Mouse (Mus musculus) liver, adult 2 months (tissue): ENCODE results near the gene Spata31d1b. TPM values are rescaled to one million over a fixed set of nuclear protein-coding genes. Genes with fewer than 3 reads are reported as not detected.

Experiments
- DNase-seq: peaks from one replicate; pipeline ENCODE4 v3.0.0-alpha.2; 2011; ENCODE audit warnings: low read depth, low spot score; ENCODE audit errors: extremely low read depth
- H3K27ac ChIP-seq: fragments of 200-500 bp; replicated peaks from 2 replicates; pipeline ENCODE4 v1.5.1; 2012; ENCODE audit warnings: low read depth, mild to moderate bottlenecking, control low read depth, inconsistent platforms, low read length; ENCODE audit not compliant: insufficient read depth
- H3K27me3 ChIP-seq: fragments of 200-500 bp; 2 replicates; pipeline ENCODE4 v1.6.1; 2012; ENCODE audit warnings: mild to moderate bottlenecking, moderate library complexity, low read length, inconsistent platforms; ENCODE audit not compliant: control insufficient read depth, insufficient read depth
- H3K36me3 ChIP-seq: fragments of 200-500 bp; 2 replicates; pipeline ENCODE4 v1.6.1; 2012; ENCODE audit warnings: low read length, inconsistent platforms; ENCODE audit not compliant: control insufficient read depth, insufficient read depth
- H3K4me1 ChIP-seq: fragments of 200-500 bp; 2 replicates; pipeline ENCODE4 v1.6.1; 2011; ENCODE audit warnings: low read length; ENCODE audit not compliant: control insufficient read depth, insufficient read depth
- H3K4me3 ChIP-seq: fragments of 200-500 bp; 2 replicates; pipeline ENCODE4 v1.5.1; 2011; ENCODE audit warnings: low read depth, mild to moderate bottlenecking, control low read depth, low read length, moderate library complexity; ENCODE audit not compliant: insufficient read depth
- H3K79me2 ChIP-seq: fragments of 200-500 bp; 2 replicates; pipeline ENCODE4 v1.6.1; 2012; ENCODE audit warnings: inconsistent platforms, mild to moderate bottlenecking, low read length, moderate library complexity; ENCODE audit not compliant: control insufficient read depth, insufficient read depth
- H3K9ac ChIP-seq: fragments of 200-500 bp; 2 replicates; pipeline ENCODE4 v1.6.1; 2012; ENCODE audit warnings: low read depth, mild to moderate bottlenecking, control low read depth, inconsistent platforms, low read length
- CTCF ChIP-seq: fragments of 200-500 bp; IDR thresholded peaks from 2 replicates; pipeline ENCODE4 v1.5.1; 2011; ENCODE audit warnings: low read depth, low read length, control low read depth
- POLR2A ChIP-seq: fragments of 200-500 bp; IDR thresholded peaks from 2 replicates; pipeline ENCODE4 v1.6.1; 2011; ENCODE audit warnings: low read length, control low read depth; ENCODE audit not compliant: insufficient read depth; ENCODE audit errors: extremely low read depth
- WGBS: fragments of 180-500 bp; shearing (Covaris S2); methylation state at CpG from one replicate; pipeline ENCODE4 v1.1.7; 2018; 5-methylcytosine and 5-hydroxymethylcytosine counted together
- polyA plus RNA-seq: library from polyadenylated mRNA; depleted of rRNA; stranded (reverse); fragments of >200 nt; gene quantifications from 2 replicates; pipeline ENCODE4 v1.2.3, GENCODE M21; 2012
- total RNA-seq: library from RNA; depleted of rRNA; stranded (reverse); fragments of >200 nt; gene quantifications from 2 replicates; pipeline ENCODE4 v1.2.3, GENCODE M21; 2014

Spata31d1b gene
- total and polyA plus RNA-seq, 2 experiments = not detected

DNA sequence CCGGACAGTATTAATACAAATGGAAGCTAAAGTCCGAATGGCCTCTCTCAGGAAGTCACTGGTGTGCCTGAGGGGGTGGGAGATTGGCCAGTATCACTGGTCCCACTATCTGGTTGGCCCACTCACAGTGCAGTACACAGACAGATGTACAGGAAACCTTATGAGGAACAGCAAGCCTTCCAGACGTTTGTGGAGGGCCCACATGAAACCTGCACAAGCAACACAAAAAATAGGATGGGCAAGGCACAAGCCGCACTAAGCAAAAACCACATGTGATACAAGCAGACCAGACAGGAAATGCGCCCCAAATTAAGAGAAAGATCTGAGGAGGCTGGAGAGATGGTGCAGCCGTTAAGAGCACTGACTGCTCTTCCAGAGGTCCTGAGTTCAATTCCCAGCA is 39.8 kb upstream of the Spata31d1b start:
- H3K27ac ChIP-seq = no peak overlapping the region
- peaks cover 3% of the 10 kb centered on the region; the same call in 1 of the 2 replicates for H3K27me3 ChIP-seq
- no peak for DNase-seq
- H3K9ac ChIP-seq = no peak overlapping the region
- H3K79me2 ChIP-seq = no peaks in the 10 kb centered on the region
- no peaks in the 10 kb centered on the region for H3K36me3 ChIP-seq
- 82% methylated on average over 6 of the region's 6 CpGs for WGBS
- TF ChIP-seq POLR2A = no peak
- TF ChIP-seq CTCF = no peak
- H3K4me1 ChIP-seq = peaks cover 2% of the 10 kb centered on the region; the same call in 1 of the 2 replicates
- H3K4me3 ChIP-seq = no peak overlapping the region

DNA sequence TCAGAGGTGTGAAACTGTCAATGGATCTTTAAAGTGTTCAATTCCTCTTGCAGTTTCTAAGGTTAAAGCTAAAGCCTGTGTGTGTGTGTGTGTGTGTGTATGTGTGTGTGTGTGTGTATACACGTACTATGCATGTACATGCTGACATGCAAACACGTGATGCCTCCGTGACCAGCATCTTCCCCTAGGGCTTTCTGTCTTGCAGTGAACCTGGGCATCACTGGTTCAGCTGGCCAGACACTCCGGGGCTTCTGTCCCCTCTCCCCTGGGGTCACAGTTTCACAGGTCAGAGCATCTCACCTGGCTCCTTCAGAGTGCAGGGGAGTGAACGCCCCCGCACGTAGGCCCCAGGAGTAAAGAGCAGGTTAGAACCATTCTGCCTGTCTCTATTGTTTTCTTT is 38.5 kb upstream of the Spata31d1b start:
- TF ChIP-seq CTCF (no peak), POLR2A (no peak)
- H3K79me2 ChIP-seq = no peaks in the 10 kb centered on the region
- no peak overlapping the region for H3K9ac ChIP-seq
- H3K4me3 ChIP-seq = no peak overlapping the region
- no peaks in the 10 kb centered on the region for H3K36me3 ChIP-seq
- peaks cover 2% of the 10 kb centered on the region; the same call in 1 of the 2 replicates for H3K4me1 ChIP-seq
- peaks cover 3% of the 10 kb centered on the region; the same call in 1 of the 2 replicates for H3K27me3 ChIP-seq
- 90% methylated on average over 7 of the region's 7 CpGs for WGBS
- no peak overlapping the region for H3K27ac ChIP-seq
- DNase-seq = no peak

DNA sequence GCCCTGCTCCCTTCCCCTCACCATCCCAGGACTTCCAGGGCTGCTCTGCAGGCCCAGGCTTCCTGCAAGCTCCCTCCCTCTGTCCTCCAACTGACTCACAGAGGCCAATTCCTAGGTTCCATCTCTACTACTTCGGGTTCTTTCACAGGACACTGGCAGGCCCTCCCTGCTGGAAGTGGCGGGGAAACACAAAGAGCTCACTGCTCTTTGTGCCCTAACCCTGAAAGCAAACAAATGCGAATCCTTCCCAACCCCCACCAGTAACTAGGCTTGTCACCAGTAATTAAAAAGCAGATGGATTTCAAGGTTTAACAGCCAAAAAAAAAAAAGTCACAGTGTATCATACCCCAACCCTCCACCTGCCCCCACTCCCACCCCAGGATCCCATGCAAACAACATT is 37.9 kb upstream of the Spata31d1b start:
- Histone ChIP-seq H3K4me3 (no peak overlapping the region), H3K27ac (no peak overlapping the region), H3K79me2 (no peaks in the 10 kb centered on the region), H3K36me3 (no peaks in the 10 kb centered on the region), H3K4me1 (peaks cover 2% of the 10 kb centered on the region; the same call in 1 of the 2 replicates), H3K9ac (no peak overlapping the region), H3K27me3 (peaks cover 3% of the 10 kb centered on the region; the same call in 1 of the 2 replicates)
- TF ChIP-seq POLR2A (no peak), CTCF (no peak)
- no peak for DNase-seq
- WGBS = 16% methylated on average over 3 of the region's 3 CpGs

DNA sequence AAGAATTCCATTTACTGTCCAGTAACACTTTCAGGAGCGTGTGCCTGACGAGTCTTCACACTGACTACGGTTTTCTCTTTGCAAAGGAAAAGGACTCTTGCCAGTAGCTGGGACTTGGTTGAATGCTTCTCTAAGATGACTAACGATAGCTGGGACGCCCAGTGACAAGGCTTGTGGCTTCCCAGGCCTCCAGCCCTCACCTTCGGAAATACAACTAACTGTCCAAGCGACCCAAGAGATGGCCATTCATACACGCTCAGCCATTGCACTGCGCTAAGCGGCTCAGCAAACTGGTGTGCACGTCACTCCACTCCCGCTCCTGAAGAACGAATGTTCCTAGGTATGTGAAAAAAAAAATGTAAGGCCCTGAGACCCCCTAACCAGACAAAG is 37.3 kb upstream of the Spata31d1b start:
- WGBS = 8% methylated on average over 13 of the region's 13 CpGs
- H3K27ac ChIP-seq = no peak overlapping the region
- H3K9ac ChIP-seq = 0 out of 2 replicates have a peak overlapping the region, but pooled peaks have one; percentile 4
- no peaks in the 10 kb centered on the region for H3K79me2 ChIP-seq
- TF ChIP-seq POLR2A (no peak), CTCF (no peak)
- peak overlapping the region; percentile 95 for H3K4me3 ChIP-seq
- no peaks in the 10 kb centered on the region for H3K36me3 ChIP-seq
- no peak for DNase-seq
- peaks cover 2% of the 10 kb centered on the region; the same call in 1 of the 2 replicates for H3K4me1 ChIP-seq
- H3K27me3 ChIP-seq = peaks cover 3% of the 10 kb centered on the region; the same call in 1 of the 2 replicates

DNA sequence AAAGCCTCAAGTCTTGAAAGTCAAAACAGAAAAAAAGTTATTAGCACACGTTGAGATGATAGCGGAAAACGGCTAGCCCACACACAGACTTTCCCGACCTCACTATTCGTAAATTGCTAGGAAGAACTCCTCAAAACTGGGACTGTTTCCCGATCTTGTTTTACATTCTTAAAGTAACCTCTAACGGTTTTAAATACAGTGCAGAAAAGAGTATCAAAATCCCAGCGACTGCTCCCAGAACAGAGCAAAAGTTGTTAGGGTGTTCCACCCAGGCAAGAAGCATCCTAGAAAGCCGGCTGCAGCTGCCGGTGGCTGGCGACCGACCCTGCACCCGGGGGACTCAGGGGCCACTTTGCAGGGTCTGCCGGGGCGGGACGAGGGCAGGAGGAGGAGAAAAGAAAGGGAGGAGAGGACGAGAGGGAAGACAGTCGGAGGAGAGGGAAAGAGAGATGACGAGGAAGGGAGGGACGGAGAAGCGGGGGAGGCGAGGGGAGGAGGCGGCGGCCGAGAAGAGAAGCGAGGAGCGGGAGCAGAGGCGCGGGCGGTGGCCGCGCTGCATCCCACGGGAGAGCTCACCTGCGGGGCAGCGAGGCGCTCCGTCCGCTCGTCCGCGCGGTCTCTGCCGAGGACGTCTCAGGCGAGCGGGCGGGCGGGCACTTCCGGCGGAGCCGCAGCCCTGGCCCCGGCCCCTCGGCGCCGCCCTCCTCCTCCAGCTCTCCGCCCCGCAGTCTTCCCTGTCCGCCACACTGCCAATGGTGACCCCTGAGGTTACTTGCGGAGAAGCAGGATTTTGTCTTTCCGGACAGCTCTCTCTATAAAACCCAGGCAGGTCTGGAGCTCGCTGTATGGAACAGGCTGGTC is 36.7 kb upstream of the Spata31d1b start, which contains the start of gene Golm1:
TSS of gene Golm1 (minus strand) at position 661 of the 861 bp plus-strand sequence.
- DNase-seq = no peak
- Histone ChIP-seq H3K27ac (no peak within 1 kb of the TSS), H3K4me3 (peak within 1 kb of the TSS; percentile 95), H3K27me3 (peaks cover 3% of the 10 kb centered on the region; the same call in 1 of the 2 replicates), H3K36me3 (no peaks in the 10 kb centered on the region), H3K79me2 (no peaks in the 10 kb centered on the region), H3K9ac (peak within 1 kb of the TSS; percentile 78), H3K4me1 (peaks cover 2% of the 10 kb centered on the region; the same call in 1 of the 2 replicates)
- TF ChIP-seq POLR2A (no peak), CTCF (no peak)
- WGBS = under 1% methylated on average over 54 of the region's 61 CpGs
